14 mouse cellular contexts compared by ENCODE assay signal in genomic region chr2:155667881-155668280, GRCm38 (mm10). TPM values are rescaled to one million over a fixed set of nuclear protein-coding genes. Genes with fewer than 3 reads are reported as not detected.
DNase-seq lines count a peak whose midpoint lies in the region; ATAC-seq lines count a peak whose summit lies in the region.
"Had no signal": no experiment of that assay in that cellular context is flagged by ENCODE, and none has a peak within 500 bp of the region (broad histone marks: within the 10 kb centered on the region; RNA-seq: fewer than 3 reads in every experiment).

No protein-coding gene starts in this region.

- no peak overlapping the region for H3K4me2 ChIP-seq in heart, embryonic 12.5 days
- no peak overlapping the region for H3K4me2 ChIP-seq in midbrain, embryonic 11.5 days
- H3K4me2 ChIP-seq in midbrain, embryonic 16.5 days (ENCODE audit: low read length): no peak overlapping the region

- no peak overlapping the region for H3K27ac ChIP-seq in heart, embryonic 12.5 days (ENCODE audit: poor library complexity, severe bottlenecking)
- no peak overlapping the region for H3K27ac ChIP-seq in midbrain, embryonic 11.5 days (ENCODE audit: low read depth, low read length)
- H3K27ac ChIP-seq in midbrain, embryonic 16.5 days (ENCODE audit: low read length): no peak overlapping the region

- peaks cover 74% of the 10 kb centered on the region for H3K36me3 ChIP-seq in heart, embryonic 12.5 days
- H3K36me3 ChIP-seq in midbrain, embryonic 11.5 days (ENCODE audit: control insufficient read depth, insufficient read depth, low read length): peaks cover 8% of the 10 kb centered on the region
- peaks cover 14% of the 10 kb centered on the region; the same call in 1 of the 2 replicates for H3K36me3 ChIP-seq in midbrain, embryonic 16.5 days (ENCODE audit: control insufficient read depth, insufficient read depth, low read length)

- no peaks in the 10 kb centered on the region for H3K27me3 ChIP-seq in heart, embryonic 12.5 days (replicated peaks)
- no peaks in the 10 kb centered on the region for H3K27me3 ChIP-seq in midbrain, embryonic 11.5 days (ENCODE audit: control insufficient read depth, insufficient read depth, low read length)
- no peaks in the 10 kb centered on the region for H3K27me3 ChIP-seq in midbrain, embryonic 16.5 days (ENCODE audit: control insufficient read depth, insufficient read depth, low read depth, low read length)
- H3K27me3 ChIP-seq: CH12.LX, Patski had no signal

- no peak for ATAC-seq in heart, embryonic 12.5 days (ENCODE audit: insufficient number of reproducible peaks, low FRiP score)
- ATAC-seq in midbrain, embryonic 11.5 days (ENCODE audit: low FRiP score): no peak
- ATAC-seq in midbrain, embryonic 16.5 days: no peak
- ATAC-seq: activated CD4-positive, CD25-positive, alpha-beta regulatory T cell, adult 4 months; CD4-positive, CD25-positive, alpha-beta regulatory T cell, adult 4 months; Patski had no signal

- H3K9me3 ChIP-seq in heart, embryonic 12.5 days (replicated peaks): no peaks in the 10 kb centered on the region
- H3K9me3 ChIP-seq in midbrain, embryonic 11.5 days (ENCODE audit: control insufficient read depth, low read length): no peaks in the 10 kb centered on the region
- H3K9me3 ChIP-seq in midbrain, embryonic 16.5 days (replicated peaks; ENCODE audit: control insufficient read depth, low read length, poor library complexity, severe bottlenecking): no peaks in the 10 kb centered on the region
- H3K9me3 ChIP-seq: G1E had no signal

- 0 out of 2 replicates have a peak, but pooled peaks cover 4% of the 10 kb centered on the region for H3K4me1 ChIP-seq in heart, embryonic 12.5 days (replicated peaks)
- no peaks in the 10 kb centered on the region for H3K4me1 ChIP-seq in midbrain, embryonic 11.5 days (ENCODE audit: control insufficient read depth, insufficient read depth, low read length)
- H3K4me1 ChIP-seq in midbrain, embryonic 16.5 days (ENCODE audit: control insufficient read depth, insufficient read depth, low read length): no peaks in the 10 kb centered on the region

- WGBS in heart, embryonic 12.5 days: 96% methylated on average over 8 of the region's 8 CpGs
- 94% methylated on average over 8 of the region's 8 CpGs for WGBS in midbrain, embryonic 11.5 days
- WGBS in midbrain, embryonic 16.5 days: 96% methylated on average over 8 of the region's 8 CpGs

- peak; percentile 75 for DNase-seq in heart, adult 11 months
- peak; percentile 60 for DNase-seq in midbrain, embryonic 11.5 days (ENCODE audit: low spot score, missing footprints)
- DNase-seq: adrenal gland, adult 2 months; adrenal gland, adult 8-10 months; adrenal gland, postnatal 25 days; cerebellum, adult 11 months; cerebellum, adult 11-12 months had no signal

- H3K4me3 ChIP-seq in heart, embryonic 12.5 days: no peak overlapping the region
- no peak overlapping the region for H3K4me3 ChIP-seq in midbrain, embryonic 11.5 days (ENCODE audit: low read depth, low read length)
- no peak overlapping the region for H3K4me3 ChIP-seq in midbrain, embryonic 16.5 days (ENCODE audit: low read depth, low read length)

- H3K9ac ChIP-seq in heart, embryonic 12.5 days: no peak overlapping the region
- H3K9ac ChIP-seq in midbrain, embryonic 11.5 days (ENCODE audit: low read length): no peak overlapping the region
- no peak overlapping the region for H3K9ac ChIP-seq in midbrain, embryonic 16.5 days (ENCODE audit: low read depth, low read length)

RNA-seq across cellular contexts. Expression of gene Trpc4ap, which starts 24.3 kb away (rescaled TPM):
- polyA plus RNA-seq in heart, embryonic 12.5 days (2016; fragmentation: Nextera tagmentation; extraction: Ambion mirVana): 115 and 117 TPM in 2 replicates
- 138 and 144 TPM in 2 replicates for polyA plus RNA-seq in midbrain, embryonic 11.5 days (2014; fragmentation: Nextera tagmentation; extraction: Ambion mirVana)
- polyA plus RNA-seq in midbrain, embryonic 16.5 days (2015; fragmentation: Nextera tagmentation; extraction: Ambion mirVana): 152 and 157 TPM in 2 replicates

RNA-seq across cellular contexts. Expression of gene Myh7b, which starts 56.9 kb away (rescaled TPM):
- polyA plus RNA-seq in heart, embryonic 12.5 days (2016; fragmentation: Nextera tagmentation; extraction: Ambion mirVana): 22.1 and 24.4 TPM in 2 replicates
- polyA plus RNA-seq in midbrain, embryonic 11.5 days (2014; fragmentation: Nextera tagmentation; extraction: Ambion mirVana): 0.59 and 0.63 TPM in 2 replicates
- 0.80 and 1.0 TPM in 2 replicates for polyA plus RNA-seq in midbrain, embryonic 16.5 days (2015; fragmentation: Nextera tagmentation; extraction: Ambion mirVana)
- polyA plus RNA-seq: activated CD4-positive, CD25-positive, alpha-beta regulatory T cell, adult 4 months; CD4-positive, CD25-positive, alpha-beta regulatory T cell, adult 4 months had no signal

Comparison
In these comparisons a context has a peak if more than half of its experiments do, and no peak if none do; other contexts are left out.
1. RNA of gene Myh7b, which starts 56.9 kb away (polyA plus RNA-seq): 22.1 to 24.4 TPM in heart, embryonic 12.5 days; 0.80 to 1.0 TPM in midbrain, embryonic 16.5 days and 0.59 to 0.63 TPM in midbrain, embryonic 11.5 days; every median in the first group is over 10 times any median in the second.